Mouse (Mus musculus) urinary bladder, postnatal 14 days (tissue): ENCODE results near the gene Clpp.

Source experiments
- DNase-seq: peaks from one replicate; pipeline ENCODE4 v3.0.0; 2021; ENCODE audit warnings: low spot score

The Clpp gene

DNA sequence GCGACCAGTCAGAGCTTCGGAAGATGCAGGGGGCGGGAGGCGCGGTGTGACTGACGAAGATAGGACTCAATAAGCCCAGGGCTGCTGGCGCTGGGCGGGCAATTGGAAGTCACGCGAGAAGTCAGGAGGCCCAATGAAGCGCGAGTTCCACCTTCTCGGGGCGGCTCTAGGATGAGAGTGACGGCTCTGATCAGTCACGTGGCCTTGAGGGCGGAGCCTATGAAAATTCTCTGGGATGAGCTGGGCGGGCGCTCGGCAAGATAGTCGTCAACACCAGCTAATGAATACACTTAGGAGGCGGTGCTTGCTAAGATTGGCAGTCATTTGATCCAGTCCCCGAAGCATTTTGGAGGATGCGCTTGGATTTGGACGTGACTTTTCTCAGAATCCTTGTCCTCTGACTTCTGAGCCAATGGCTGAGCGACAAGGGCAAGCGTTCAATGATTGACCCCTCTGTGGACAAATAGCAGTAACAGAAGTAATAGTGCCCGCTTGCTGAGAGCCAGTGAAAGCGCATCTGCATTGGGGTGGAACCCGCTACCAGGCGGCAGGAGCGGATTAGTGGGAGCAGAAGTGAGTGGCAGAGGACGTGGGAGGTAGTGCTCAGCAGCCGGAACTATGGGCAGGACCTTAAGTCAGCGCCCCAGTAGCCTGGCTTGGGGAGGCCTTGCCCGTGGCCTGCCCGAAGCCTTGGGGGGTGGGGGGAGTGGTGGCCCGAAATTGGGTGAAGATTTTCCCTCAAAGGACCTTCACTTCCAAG is 41.7 kb downstream of the Clpp start:
- DNase-seq, result peak; percentile 99

DNA sequence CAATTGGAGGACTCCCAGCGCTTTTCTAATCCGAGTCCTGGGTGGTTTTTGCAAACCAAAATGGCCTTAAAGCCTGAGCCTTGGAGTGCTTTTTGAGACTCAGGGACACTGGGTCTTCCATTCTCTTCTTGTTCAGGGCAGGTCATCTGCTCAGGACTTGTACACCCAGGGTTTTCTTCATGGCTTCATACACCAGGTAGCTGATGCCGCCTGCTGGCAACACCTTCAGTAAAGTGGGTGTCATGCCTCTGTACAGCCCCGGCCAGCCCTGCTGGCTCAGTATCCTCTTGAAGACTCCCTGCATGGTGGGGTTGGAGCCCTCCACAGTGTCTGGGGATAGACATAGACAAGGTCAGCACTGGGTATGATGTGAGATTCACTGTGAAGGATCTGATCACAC is 42.7 kb downstream of the Clpp start:
- no peak for DNase-seq

DNA sequence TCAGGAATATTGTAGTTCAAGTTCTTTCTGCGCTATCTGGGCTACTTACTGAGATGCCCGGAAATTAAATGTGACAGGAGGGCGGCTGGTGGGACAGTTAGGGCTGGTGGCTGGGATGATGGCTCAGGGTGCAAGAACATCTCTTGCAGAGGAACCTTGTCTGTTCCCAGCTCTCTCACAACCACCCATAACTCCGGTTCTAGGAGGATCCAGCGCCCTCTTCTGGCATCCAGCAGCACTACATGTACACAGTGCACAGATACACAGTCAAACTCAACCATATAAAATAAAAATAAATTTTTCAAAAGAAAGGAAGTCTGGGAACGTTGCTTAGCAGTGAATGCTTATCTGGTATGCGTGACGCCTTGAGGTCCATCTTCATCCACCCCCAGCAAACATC is 48.9 kb downstream of the Clpp start:
- no peak for DNase-seq

DNA sequence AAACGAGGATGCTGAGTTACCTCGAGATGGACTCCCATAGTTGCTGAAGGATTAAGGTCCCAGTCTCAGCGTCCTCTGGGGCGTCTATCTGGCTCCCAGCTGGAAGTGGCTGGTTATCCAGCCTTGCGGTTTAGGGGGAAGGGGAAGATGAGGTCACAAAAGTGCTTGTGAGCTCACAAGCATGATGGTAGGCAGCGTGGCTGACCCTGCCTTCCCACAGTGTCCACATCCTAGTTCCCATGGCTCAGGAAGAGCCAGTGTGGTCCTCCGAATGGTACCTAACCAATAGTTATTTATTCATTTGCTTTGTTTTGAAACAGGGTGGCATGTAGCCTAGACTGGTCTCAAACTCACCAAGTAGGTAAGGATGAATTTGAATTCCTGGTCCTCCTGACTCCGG is 51.4 kb downstream of the Clpp start, which contains the start of gene Slc25a41:
Slc25a41 (minus strand) TSS at position 101 of the 400 bp plus-strand sequence.
- DNase-seq, result no peak
